Mouse (Mus musculus) CH12.LX (cell line): ENCODE measurements around the gene Rad1. TPM values are rescaled to one million over a fixed set of nuclear protein-coding genes. Genes with fewer than 3 reads are reported as not detected.

ENCODE experiments used
- DNase-seq: peaks from one replicate; pipeline ENCODE4 v3.0.0-alpha.2; 2013; ENCODE audit errors: extremely low read depth
- H3K27ac ChIP-seq: 2 replicates; pipeline ENCODE4 v1.5.1; 2012; ENCODE audit warnings: low read depth, mild to moderate bottlenecking, control low read depth, moderate library complexity; ENCODE audit not compliant: insufficient read depth
- H3K27me3 ChIP-seq: replicated peaks from 2 replicates; pipeline ENCODE3; 2012; ENCODE audit warnings: inconsistent platforms
- H3K36me3 ChIP-seq, 2 experiments: replicated peaks in 1 of 2; 2 replicates each; pipeline versions ENCODE3 to v1.6.1; 2012; ENCODE audit warnings: inconsistent platforms in 1 of 2, low read length in 1 of 2, mild to moderate bottlenecking in 1 of 2, mixed read lengths in 1 of 2, moderate library complexity in 1 of 2; ENCODE audit not compliant: control insufficient read depth in 1 of 2, insufficient read depth in 1 of 2
- H3K4me1 ChIP-seq, 2 experiments: 2 replicates each; pipeline ENCODE4 v1.6.1; 2012; ENCODE audit warnings: inconsistent platforms in 1 of 2, moderate library complexity in 1 of 2; ENCODE audit not compliant: insufficient read depth in 2 of 2, control insufficient read depth in 1 of 2
- H3K4me2 ChIP-seq: 2 replicates; pipeline ENCODE4 v1.6.1; 2012; ENCODE audit warnings: low read depth, mild to moderate bottlenecking, control low read depth; ENCODE audit not compliant: poor library complexity, insufficient read depth, severe bottlenecking
- H3K4me3 ChIP-seq, 3 experiments: fragments of 150-350 bp in 1 of 3; sonication (generic) in 1 of 3; replicated peaks in 1 of 3; 2 replicates each; pipeline versions ENCODE3 to v1.5.1; 2011 to 2012; ENCODE audit warnings: low read depth in 2 of 3, low read length in 2 of 3, mild to moderate bottlenecking in 2 of 3, moderate library complexity in 2 of 3, control low read depth in 1 of 3, improper control_type of control experiment in 1 of 3, inconsistent platforms in 1 of 3, mixed read lengths in 1 of 3; ENCODE audit not compliant: poor library complexity in 1 of 3
- H3K79me2 ChIP-seq: replicated peaks from 2 replicates; pipeline ENCODE4 v1.6.1; 2012; ENCODE audit warnings: mild to moderate bottlenecking, moderate library complexity; ENCODE audit not compliant: control insufficient read depth, poor library complexity, insufficient read depth, severe bottlenecking; ENCODE audit errors: extremely low read depth
- H3K9ac ChIP-seq: 2 replicates; pipeline ENCODE4 v1.6.1; 2012; ENCODE audit warnings: low read depth, mild to moderate bottlenecking, control low read depth, moderate library complexity; ENCODE audit not compliant: insufficient read depth
- H3K9me3 ChIP-seq: replicated peaks from 2 replicates; pipeline ENCODE3; 2012; ENCODE audit warnings: low read length, inconsistent platforms, mixed read lengths
- BHLHE40 ChIP-seq: IDR thresholded peaks from 2 replicates; pipeline ENCODE4 v1.6.1; 2011; ENCODE audit warnings: mild to moderate bottlenecking, low read depth, low read length, improper control_type of control experiment
- CHD1 ChIP-seq: IDR thresholded peaks from 2 replicates; pipeline ENCODE4 v1.6.1; 2012; ENCODE audit warnings: low read depth, low read length, improper control_type of control experiment, inconsistent platforms
- CHD2 ChIP-seq: IDR thresholded peaks from 2 replicates; pipeline ENCODE4 v1.6.1; 2011; ENCODE audit warnings: low read length, improper control_type of control experiment
- CTCF ChIP-seq, 2 experiments: IDR thresholded peaks in 1 of 2; conservative IDR thresholded peaks in 1 of 2; 2 replicates each; pipeline ENCODE4 v1.5.1; 2011 to 2012; ENCODE audit warnings: low read depth in 2 of 2, low read length in 2 of 2, improper control_type of control experiment in 1 of 2, inconsistent platforms in 1 of 2, mild to moderate bottlenecking in 1 of 2, moderate library complexity in 1 of 2
- E2F4 ChIP-seq: IDR thresholded peaks from 2 replicates; pipeline ENCODE4 v1.6.1; 2011; ENCODE audit warnings: low read depth, low read length, improper control_type of control experiment; ENCODE audit not compliant: insufficient replicate concordance
- ELF1 ChIP-seq: IDR thresholded peaks from 2 replicates; pipeline ENCODE4 v1.6.1; 2014; ENCODE audit warnings: low read depth, mild to moderate bottlenecking, inconsistent platforms, low read length, improper control_type of control experiment
- EP300 ChIP-seq: IDR thresholded peaks from 2 replicates; pipeline ENCODE4 v1.6.1; 2011; ENCODE audit warnings: low read length, improper control_type of control experiment
- ETS1 ChIP-seq: conservative IDR thresholded peaks from 2 replicates; pipeline ENCODE4 v1.6.1; 2012; ENCODE audit warnings: low read depth, mild to moderate bottlenecking, inconsistent platforms, low read length, improper control_type of control experiment, moderate library complexity
- GABPA ChIP-seq: IDR thresholded peaks from 2 replicates; pipeline ENCODE4 v1.6.1; 2012; ENCODE audit warnings: low read depth, low read length, improper control_type of control experiment, inconsistent platforms; ENCODE audit not compliant: insufficient replicate concordance
- HCFC1 ChIP-seq: IDR thresholded peaks from 2 replicates; pipeline ENCODE4 v1.6.1; 2012; ENCODE audit warnings: low read depth, mild to moderate bottlenecking, inconsistent platforms, low read length, improper control_type of control experiment
- IRF4 ChIP-seq: IDR thresholded peaks from 2 replicates; pipeline ENCODE4 v1.6.1; 2014; ENCODE audit warnings: low read depth, mild to moderate bottlenecking, inconsistent platforms, low read length, improper control_type of control experiment
- JUN ChIP-seq: IDR thresholded peaks from 2 replicates; pipeline ENCODE4 v1.6.1; 2011; ENCODE audit warnings: low read depth, mild to moderate bottlenecking, low read length, improper control_type of control experiment, moderate library complexity; ENCODE audit not compliant: insufficient read depth
- JUND ChIP-seq: conservative IDR thresholded peaks from 2 replicates; pipeline ENCODE4 v1.6.1; 2011; ENCODE audit warnings: low read depth, low read length, improper control_type of control experiment
- KAT2A ChIP-seq: IDR thresholded peaks from 2 replicates; pipeline ENCODE4 v1.6.1; 2012; ENCODE audit warnings: low read length, improper control_type of control experiment, inconsistent platforms; ENCODE audit not compliant: insufficient replicate concordance
- MAFK ChIP-seq: IDR thresholded peaks from 2 replicates; pipeline ENCODE4 v1.6.1; 2011; ENCODE audit warnings: low read length, improper control_type of control experiment; ENCODE audit not compliant: insufficient replicate concordance
- MAX ChIP-seq: IDR thresholded peaks from 2 replicates; pipeline ENCODE4 v1.6.1; 2011; ENCODE audit warnings: low read length, improper control_type of control experiment
- MAZ ChIP-seq: IDR thresholded peaks from 2 replicates; pipeline ENCODE4 v1.6.1; 2012; ENCODE audit warnings: low read depth, mild to moderate bottlenecking, inconsistent platforms, low read length, improper control_type of control experiment, moderate library complexity
- MEF2A ChIP-seq: IDR thresholded peaks from 2 replicates; pipeline ENCODE4 v1.6.1; 2014; ENCODE audit warnings: low read depth, mild to moderate bottlenecking, inconsistent platforms, low read length, improper control_type of control experiment, borderline replicate concordance
- MXI1 ChIP-seq: IDR thresholded peaks from 2 replicates; pipeline ENCODE4 v1.6.1; 2011; ENCODE audit warnings: mild to moderate bottlenecking, low read depth, low read length, improper control_type of control experiment
- MYC ChIP-seq: IDR thresholded peaks from 2 replicates; pipeline ENCODE4 v1.6.1; 2011; ENCODE audit warnings: low read depth, mild to moderate bottlenecking, improper control_type of control experiment, low read length
- NRF1 ChIP-seq: IDR thresholded peaks from 2 replicates; pipeline ENCODE4 v1.6.1; 2014; ENCODE audit warnings: low read depth, mild to moderate bottlenecking, inconsistent platforms, low read length, improper control_type of control experiment, moderate library complexity
- PAX5 ChIP-seq: IDR thresholded peaks from 2 replicates; pipeline ENCODE4 v1.6.1; 2012; ENCODE audit warnings: low read length, inconsistent platforms, mixed read lengths
- POLR2A ChIP-seq: IDR thresholded peaks from 2 replicates; pipeline ENCODE4 v1.6.1; 2011; ENCODE audit warnings: low read depth, mild to moderate bottlenecking, improper control_type of control experiment, low read length
- POLR2AphosphoS2 ChIP-seq: IDR thresholded peaks from 2 replicates; pipeline ENCODE4 v1.6.1; 2011; ENCODE audit warnings: low read depth, low read length, improper control_type of control experiment
- RAD21 ChIP-seq: IDR thresholded peaks from 2 replicates; pipeline ENCODE4 v1.6.1; 2011; ENCODE audit warnings: low read depth, mild to moderate bottlenecking, low read length, improper control_type of control experiment, moderate library complexity
- RCOR1 ChIP-seq: conservative IDR thresholded peaks from 2 replicates; pipeline ENCODE4 v1.6.1; 2012; ENCODE audit warnings: low read depth, mild to moderate bottlenecking, inconsistent platforms, low read length, improper control_type of control experiment
- SIN3A ChIP-seq: IDR thresholded peaks from 2 replicates; pipeline ENCODE4 v1.6.1; 2012; ENCODE audit warnings: low read length, improper control_type of control experiment, inconsistent platforms
- SMC3 ChIP-seq: IDR thresholded peaks from 2 replicates; pipeline ENCODE4 v1.6.1; 2011; ENCODE audit warnings: low read depth, low read length, improper control_type of control experiment
- TBP ChIP-seq: conservative IDR thresholded peaks from 2 replicates; pipeline ENCODE4 v1.6.1; 2011; ENCODE audit warnings: low read depth, low read length, improper control_type of control experiment
- TCF12 ChIP-seq: IDR thresholded peaks from 2 replicates; pipeline ENCODE4 v1.6.1; 2014; ENCODE audit warnings: low read depth, mild to moderate bottlenecking, inconsistent platforms, low read length, improper control_type of control experiment
- UBTF ChIP-seq: IDR thresholded peaks from 2 replicates; pipeline ENCODE4 v1.6.1; 2012; ENCODE audit warnings: low read depth, mild to moderate bottlenecking, inconsistent platforms, low read length, improper control_type of control experiment, moderate library complexity
- USF1 ChIP-seq: IDR thresholded peaks from 2 replicates; pipeline ENCODE4 v1.6.1; 2014; ENCODE audit warnings: low read depth, mild to moderate bottlenecking, inconsistent platforms, low read length, improper control_type of control experiment
- USF2 ChIP-seq: conservative IDR thresholded peaks from 2 replicates; pipeline ENCODE4 v1.6.1; 2011; ENCODE audit warnings: low read depth, low read length, improper control_type of control experiment
- ZC3H11A ChIP-seq: IDR thresholded peaks from 2 replicates; pipeline ENCODE4 v1.6.1; 2012; ENCODE audit warnings: low read depth, mild to moderate bottlenecking, inconsistent platforms, low read length, improper control_type of control experiment
- ZKSCAN1 ChIP-seq: IDR thresholded peaks from 2 replicates; pipeline ENCODE4 v1.6.1; 2012; ENCODE audit warnings: low read depth, inconsistent platforms, low read length, improper control_type of control experiment, borderline replicate concordance
- ZMIZ1 ChIP-seq: IDR thresholded peaks from 2 replicates; pipeline ENCODE4 v1.6.1; 2012; ENCODE audit warnings: low read depth, mild to moderate bottlenecking, inconsistent platforms, low read length, improper control_type of control experiment
- ZNF384 ChIP-seq: IDR thresholded peaks from 2 replicates; pipeline ENCODE4 v1.6.1; 2012; ENCODE audit warnings: low read depth, low read length, improper control_type of control experiment, inconsistent platforms
- dilution Hi-C: fragments of 300-500 bp; cut with MboI; formaldehyde crosslinking; loops from 2 replicates; pipeline ENCODE4 v1.14.3; 2020; ENCODE audit warnings: low sequenced_read_pairs; ENCODE audit not compliant: extremely low pct_unique_long_range_greater_than_20kb, extremely low pct_ligation_motif_present
- in situ Hi-C: fragments of 300-500 bp; cut with MboI; formaldehyde crosslinking; loops from 3 replicates; pipeline ENCODE4 v1.14.3; 2019; ENCODE audit warnings: low sequenced_read_pairs, low pct_ligation_motif_present, low pct_unique_long_range_greater_than_20kb, mixed read lengths
- polyA plus RNA-seq: library from polyadenylated mRNA; unstranded; fragments of >175 nt; gene quantifications from 2 replicates; pipeline ENCODE4 v1.2.1, GENCODE M21; 2012; ENCODE audit warnings: low read depth; ENCODE audit not compliant: insufficient read length
- total RNA-seq, 2 experiments: library from RNA; depleted of rRNA; stranded (reverse); fragments of 300-350 nt in 1 of 2; fragments of >200 nt in 1 of 2; gene quantifications; 2 replicates each; pipeline ENCODE4 v1.2.3; 2012 to 2014

Gene Rad1
- total RNA-seq (2012; rRNA removed) (37.6 and 43.3 TPM in 2 replicates), total RNA-seq (2014; rRNA removed) (81.7 and 92.8 TPM in 2 replicates), polyA plus RNA-seq (34.0 and 34.7 TPM in 2 replicates)

DNA sequence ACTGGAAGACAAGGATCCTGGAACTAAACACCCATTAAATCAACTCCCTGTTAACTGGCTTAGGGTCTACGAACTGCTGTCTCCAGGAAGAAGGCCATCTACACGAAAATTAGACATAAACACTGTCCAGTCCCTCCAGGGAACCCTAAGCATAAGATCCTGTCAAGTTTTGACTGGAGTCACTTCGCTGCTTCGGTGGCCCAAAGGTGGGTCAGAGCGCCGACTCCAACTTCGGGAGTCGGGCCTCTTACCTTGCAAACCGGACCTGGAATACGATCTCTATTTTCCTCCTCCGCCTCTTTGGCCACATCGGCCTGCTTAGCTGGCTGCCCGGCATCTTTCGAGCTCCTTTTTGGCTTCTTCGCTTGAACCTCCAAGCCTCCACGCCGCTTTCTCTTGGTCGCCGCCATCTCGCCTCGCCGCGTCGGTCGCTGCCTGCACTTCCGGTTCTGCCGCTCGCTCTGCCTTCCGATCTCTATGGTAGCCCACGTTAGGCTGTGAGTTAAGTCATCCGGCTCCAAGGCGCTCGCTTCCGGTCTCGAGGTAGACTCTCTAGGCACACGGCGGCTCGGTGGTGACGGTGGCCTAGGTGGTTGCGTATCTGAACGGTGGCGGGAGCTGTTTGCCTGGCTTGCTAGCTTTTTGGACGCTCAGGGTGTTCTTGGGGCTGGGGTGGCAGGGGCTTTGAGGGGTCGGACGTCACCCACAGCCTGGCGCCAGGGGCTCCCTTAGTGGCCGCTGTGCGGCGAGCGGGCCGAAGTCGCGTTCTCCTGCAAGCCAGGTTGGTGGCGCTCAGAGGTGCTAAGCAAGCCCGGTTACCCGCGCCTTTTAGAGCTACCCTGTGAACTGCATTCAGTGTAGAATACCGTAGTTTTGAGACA is at the start of gene Rad1, which contains the start of gene Brix1:
Gene Rad1 (plus strand): TSS at position 535 of the 881 bp plus-strand sequence.
Gene Brix1 (minus strand): TSS at position 464 of the 881 bp plus-strand sequence.
- Histone ChIP-seq H3K4me2 (peak within 1 kb of the TSS; percentile 99), H3K36me3 (peaks cover 39 to 54% of the 10 kb centered on the region in 2 experiments), H3K27ac (peak within 1 kb of the TSS; percentile 49), H3K4me3 (peak within 1 kb of the TSS; percentile 97 to 100 (median 99)), H3K27me3 (no peaks in the 10 kb centered on the region), H3K9ac (peak within 1 kb of the TSS; percentile 98), H3K79me2 (peaks cover 56% of the 10 kb centered on the region), H3K4me1 (peaks cover 0 to 45% of the 10 kb centered on the region in 2 experiments; a peak in 3 of 4 replicates), H3K9me3 (no peaks in the 10 kb centered on the region)
- dilution Hi-C loops (no loop called here), in situ Hi-C loops (loop anchor here (25.0 kb wide), 1 partner anchor 902 kb away; the partner anchor contains the start of gene Tars)
- DNase-seq, result peak; percentile 95
- no peak for TF ChIP-seq SMC3
- TF ChIP-seq MAX, result peak; percentile 87
- TF ChIP-seq JUND, result no peak
- TF ChIP-seq ZKSCAN1, result no peak
- no peak for TF ChIP-seq USF2
- no peak for TF ChIP-seq EP300
- no peak for TF ChIP-seq MAZ
- TF ChIP-seq ZC3H11A, result no peak
- TF ChIP-seq JUN, result no peak
- peak; percentile 88 for TF ChIP-seq POLR2A
- TF ChIP-seq E2F4, result no peak
- TF ChIP-seq TCF12, result peak; percentile 97
- peak; percentile 49; the same call in 1 of the 2 replicates for TF ChIP-seq ETS1
- TF ChIP-seq POLR2AphosphoS2, result peak; percentile 64; the same call in 1 of the 2 replicates
- peak; percentile 68 for TF ChIP-seq MEF2A
- TF ChIP-seq HCFC1, result peak; percentile 94
- TF ChIP-seq CHD2, result no peak; the same call in 1 of the 2 replicates
- TF ChIP-seq TBP, result peak; percentile 72; the same call in 1 of the 2 replicates
- TF ChIP-seq MXI1, result peak; percentile 95
- no peak for TF ChIP-seq USF1
- no peak for TF ChIP-seq RAD21
- TF ChIP-seq BHLHE40, result peak; percentile 12; the same call in 1 of the 2 replicates
- no peak for TF ChIP-seq CTCF (conservative IDR thresholded peaks at IDR 0.05 in 1 of 2, IDR thresholded peaks at IDR 0.05 in 1 of 2; ENCODE audit: low read depth in 2 of 2, low read length in 2 of 2)
- no peak for TF ChIP-seq MAFK
- TF ChIP-seq UBTF, result peak; percentile 37; the same call in 1 of the 2 replicates
- TF ChIP-seq CHD1, result no peak
- TF ChIP-seq IRF4, result no peak
- peak; percentile 92 for TF ChIP-seq MYC
- no peak for TF ChIP-seq PAX5
- no peak for TF ChIP-seq ZNF384
- TF ChIP-seq RCOR1, result no peak
- peak; percentile 42; the same call in 1 of the 2 replicates for TF ChIP-seq NRF1
- peak; percentile 78 for TF ChIP-seq GABPA
- TF ChIP-seq SIN3A, result peak; percentile 92
- peak; percentile 82 for TF ChIP-seq ZMIZ1
- TF ChIP-seq KAT2A, result peak; percentile 90; the same call in 1 of the 2 replicates
- TF ChIP-seq ELF1, result peak; percentile 96
